Mouse (Mus musculus) bone marrow macrophage, adult 2 months (primary cell): ENCODE results near the gene Lzts2.

Experiments used
- CTCF ChIP-seq: IDR thresholded peaks from 2 replicates; pipeline ENCODE4 v1.5.1; 2012; ENCODE audit warnings: low read depth, mild to moderate bottlenecking, low read length, moderate library complexity
- POLR2A ChIP-seq: IDR thresholded peaks from 2 replicates; pipeline ENCODE4 v1.6.1; 2012; ENCODE audit warnings: mild to moderate bottlenecking, low read depth, low read length, borderline replicate concordance

DNA sequence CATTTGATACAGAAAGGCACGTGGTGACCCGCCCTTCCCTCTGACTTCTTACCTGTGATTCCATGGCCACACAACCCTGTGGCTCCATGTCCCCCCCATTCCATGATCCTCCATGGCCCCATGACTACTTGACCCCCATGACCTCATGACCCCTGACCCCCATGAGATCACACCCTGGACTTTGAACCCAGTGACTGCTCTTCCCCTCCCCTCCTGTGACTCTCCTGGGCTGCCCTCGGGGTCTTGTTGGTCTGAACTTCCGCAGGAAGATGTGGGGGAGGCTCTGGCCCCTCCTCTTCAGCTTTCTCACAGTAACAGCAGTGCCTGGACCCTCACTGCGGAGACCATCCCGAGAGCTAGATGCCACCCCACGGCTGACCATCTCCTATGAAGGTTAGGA, 22.0 kb upstream of the Lzts2 start:
- TF ChIP-seq CTCF: no peak
- no peak for TF ChIP-seq POLR2A
